ENCODE assay signal across 24 mouse cellular contexts in the genomic region with DNA sequence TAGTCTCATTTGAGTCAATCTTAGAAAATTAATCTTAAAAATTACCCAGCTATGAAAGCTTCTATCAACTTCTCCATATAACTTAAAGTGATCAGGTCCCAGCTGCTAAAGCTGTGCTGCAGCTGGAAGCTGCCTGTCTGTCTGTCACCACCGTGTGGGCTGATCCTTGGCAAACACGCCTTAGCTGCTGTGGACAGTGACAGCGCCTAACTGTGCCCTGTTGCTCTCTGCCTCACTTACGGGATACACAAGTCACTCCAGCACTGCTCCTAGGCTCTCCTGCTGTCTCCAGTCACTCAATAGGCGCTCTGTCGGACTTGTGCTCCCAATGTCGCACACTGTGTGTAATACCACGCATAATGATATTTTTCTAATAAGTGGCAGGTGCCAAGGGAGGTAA.
"Had no signal": no experiment of that assay in that cellular context is flagged by ENCODE, and none has a peak within 500 bp of the region (broad histone marks: within the 10 kb centered on the region; RNA-seq: fewer than 3 reads in every experiment).

No protein-coding gene starts in this region.

- H3K4me2 ChIP-seq: heart, embryonic 11.5 days; hindbrain, embryonic 13.5 days; hindbrain, embryonic 15.5 days; kidney, embryonic 15.5 days; limb, embryonic 13.5 days; limb, embryonic 15.5 days; liver, embryonic 12.5 days had no signal

- H3K9me3 ChIP-seq: hindbrain, embryonic 13.5 days; hindbrain, embryonic 15.5 days; kidney, embryonic 15.5 days; limb, embryonic 13.5 days; limb, embryonic 15.5 days; liver, embryonic 12.5 days had no signal

- H3K9ac ChIP-seq: forebrain, postnatal 0 days; hindbrain, embryonic 13.5 days; hindbrain, embryonic 15.5 days; kidney, embryonic 15.5 days; limb, embryonic 13.5 days; limb, embryonic 15.5 days; liver, embryonic 12.5 days; liver, embryonic 14.5 days had no signal

- H3K27ac ChIP-seq: heart, adult 2 months; hindbrain, embryonic 13.5 days; hindbrain, embryonic 15.5 days; hindbrain, postnatal 0 days; kidney, embryonic 15.5 days; kidney, postnatal 0 days; limb, embryonic 13.5 days; limb, embryonic 15.5 days; liver, embryonic 12.5 days; liver, embryonic 14.5 days had no signal

- H3K4me1 ChIP-seq: hindbrain, embryonic 13.5 days; hindbrain, embryonic 15.5 days; kidney, embryonic 15.5 days; limb, embryonic 13.5 days; limb, embryonic 15.5 days; liver, embryonic 12.5 days had no signal

- H3K27me3 ChIP-seq: hindbrain, embryonic 13.5 days; hindbrain, embryonic 15.5 days; kidney, embryonic 15.5 days; limb, embryonic 13.5 days; limb, embryonic 15.5 days; liver, embryonic 12.5 days had no signal

- H3K4me3 ChIP-seq: heart, adult 2 months; hindbrain, embryonic 13.5 days; hindbrain, embryonic 15.5 days; kidney, embryonic 15.5 days; limb, embryonic 13.5 days; limb, embryonic 15.5 days; liver, embryonic 12.5 days had no signal

- ATAC-seq: forebrain, postnatal 0 days; hindbrain, postnatal 0 days; intestine, embryonic 16.5 days; liver, embryonic 12.5 days had no signal

- DNase-seq: forebrain, postnatal 0 days; gastrocnemius, postnatal 14 days; gastrocnemius, postnatal 36 days; heart, adult 2 months; kidney, adult 11 months; kidney, adult 2 months; kidney, adult 9 months; kidney, postnatal 14 days; kidney, postnatal 36 days; layer of hippocampus, adult 9-11 months; layer of hippocampus, postnatal 36 days; left cerebral cortex, postnatal 4 days; lung, adult 18-20 months had no signal
